Mouse (Mus musculus) liver, embryonic 15.5 days (tissue): ENCODE data around the gene Hoxd11. TPM values are rescaled to one million over a fixed set of nuclear protein-coding genes. Genes with fewer than 3 reads are reported as not detected.
A peak's percentile ranks its signal among the peaks of the same experiment; 100 is the strongest.

Experiments
- ATAC-seq: fragments of 200-750 bp; cut with Nextera tagmentation; 2 replicates; pipeline ENCODE4 v1.8.0; 2017; ENCODE audit warnings: moderate number of reproducible peaks, mild to moderate bottlenecking, moderate library complexity; ENCODE audit not compliant: insufficient read depth
- H3K27ac ChIP-seq: fragments of 300-500 bp; sonication (generic); replicated peaks from 2 replicates; pipeline ENCODE4 v1.5.1; 2015; ENCODE audit warnings: mild to moderate bottlenecking, inconsistent platforms
- H3K27me3 ChIP-seq: fragments of 300-500 bp; sonication (generic); 2 replicates; pipeline ENCODE4 v1.6.1; 2015; ENCODE audit warnings: mild to moderate bottlenecking, inconsistent platforms
- H3K36me3 ChIP-seq: fragments of 300-500 bp; sonication (generic); replicated peaks from 2 replicates; pipeline ENCODE4 v1.6.1; 2015; ENCODE audit warnings: moderate library complexity, mild to moderate bottlenecking, inconsistent platforms
- H3K4me1 ChIP-seq: fragments of 300-500 bp; sonication (generic); replicated peaks from 2 replicates; pipeline ENCODE4 v1.6.1; 2015; ENCODE audit warnings: inconsistent platforms
- H3K4me2 ChIP-seq: fragments of 300-500 bp; sonication (generic); 2 replicates; pipeline ENCODE4 v1.6.1; 2015; ENCODE audit warnings: moderate library complexity, mild to moderate bottlenecking, inconsistent platforms
- H3K4me3 ChIP-seq: fragments of 300-500 bp; sonication (generic); replicated peaks from 2 replicates; pipeline ENCODE4 v1.5.1; 2015; ENCODE audit warnings: mild to moderate bottlenecking, inconsistent platforms
- H3K9ac ChIP-seq: fragments of 300-500 bp; sonication (generic); 2 replicates; pipeline ENCODE4 v1.6.1; 2015; ENCODE audit warnings: moderate library complexity, mild to moderate bottlenecking, inconsistent platforms
- H3K9me3 ChIP-seq: fragments of 300-500 bp; sonication (generic); replicated peaks from 2 replicates; pipeline ENCODE4 v1.6.1; 2016; ENCODE audit warnings: inconsistent platforms
- WGBS: fragments of 180-500 bp; shearing (Covaris S2); methylation state at CpG from one replicate; pipeline ENCODE4 v1.1.7; 2015; ENCODE audit warnings: mixed read lengths; ENCODE audit not compliant: insufficient replicate concordance; 5-methylcytosine and 5-hydroxymethylcytosine counted together
- polyA plus RNA-seq: library from polyadenylated mRNA; unstranded; fragments of >200 nt; fragmentation: Nextera tagmentation; extraction: Ambion mirVana; gene quantifications from 2 replicates; pipeline ENCODE4 v1.2.1, GENCODE M21; 2015

Gene Hoxd11
- polyA plus RNA-seq, 1 experiment from 2014 or later: not detected

GRCm38 (mm10) chr2:74674881-74675665, 4.3 kb upstream of the Hoxd11 start, which contains the start of gene Hoxd12:
Gene Hoxd12, plus strand, starts transcription at chr2:74675013.
- H3K4me1 ChIP-seq: no peaks in the 10 kb centered on the region
- no peak within 1 kb of the TSS for H3K4me2 ChIP-seq
- H3K9ac ChIP-seq: no peak within 1 kb of the TSS
- H3K9me3 ChIP-seq: no peaks in the 10 kb centered on the region
- 4% methylated on average over 47 of the region's 47 CpGs for WGBS
- H3K27me3 ChIP-seq: peaks cover 100% of the 10 kb centered on the region
- no peak for ATAC-seq
- no peak within 1 kb of the TSS for H3K27ac ChIP-seq
- no peak within 1 kb of the TSS for H3K4me3 ChIP-seq
- H3K36me3 ChIP-seq: no peaks in the 10 kb centered on the region

GRCm38 (mm10) chr2:74675666-74676282, 3.6 kb upstream of the Hoxd11 start:
- H3K36me3 ChIP-seq: no peaks in the 10 kb centered on the region
- no peak overlapping the region for H3K4me2 ChIP-seq
- H3K27me3 ChIP-seq: peaks cover 100% of the 10 kb centered on the region
- H3K9ac ChIP-seq: no peak overlapping the region
- no peaks in the 10 kb centered on the region for H3K9me3 ChIP-seq
- H3K4me1 ChIP-seq: no peaks in the 10 kb centered on the region
- no peak for ATAC-seq
- no peak overlapping the region for H3K27ac ChIP-seq
- WGBS: 4% methylated on average over 24 of the region's 24 CpGs
- H3K4me3 ChIP-seq: no peak overlapping the region

GRCm38 (mm10) chr2:74676376-74677052, 2.8 kb upstream of the Hoxd11 start:
- no peak overlapping the region for H3K4me2 ChIP-seq
- WGBS: 3% methylated on average over 9 of the region's 9 CpGs

GRCm38 (mm10) chr2:74677106-74677505, 2.3 kb upstream of the Hoxd11 start:
- peaks cover 100% of the 10 kb centered on the region for H3K27me3 ChIP-seq
- no peak overlapping the region for H3K4me3 ChIP-seq
- H3K36me3 ChIP-seq: no peaks in the 10 kb centered on the region
- ATAC-seq: no peak
- no peaks in the 10 kb centered on the region for H3K9me3 ChIP-seq
- no peak overlapping the region for H3K27ac ChIP-seq
- WGBS: 8% methylated on average over 2 of the region's 2 CpGs
- no peak overlapping the region for H3K4me2 ChIP-seq
- H3K9ac ChIP-seq: no peak overlapping the region
- peaks cover 3% of the 10 kb centered on the region for H3K4me1 ChIP-seq

More at GRCm38 (mm10) chr2:74676376-74677052, 2.8 kb upstream of the Hoxd11 start:
- no peak overlapping the region for H3K27ac ChIP-seq
- H3K9me3 ChIP-seq: no peaks in the 10 kb centered on the region
- ATAC-seq: no peak
- H3K9ac ChIP-seq: no peak overlapping the region
- no peak overlapping the region for H3K4me3 ChIP-seq
- peaks cover 100% of the 10 kb centered on the region for H3K27me3 ChIP-seq
- H3K4me1 ChIP-seq: no peaks in the 10 kb centered on the region
- H3K36me3 ChIP-seq: no peaks in the 10 kb centered on the region

- WGBS: under 1% methylated on average over 26 of the region's 26 CpGs
- ATAC-seq: no peak
- H3K36me3 ChIP-seq: no peaks in the 10 kb centered on the region
- no peak overlapping the region for H3K27ac ChIP-seq
- no peaks in the 10 kb centered on the region for H3K9me3 ChIP-seq
- peaks cover 100% of the 10 kb centered on the region for H3K27me3 ChIP-seq
- H3K4me1 ChIP-seq: peaks cover 9% of the 10 kb centered on the region
- H3K4me3 ChIP-seq: no peak overlapping the region
- H3K9ac ChIP-seq: no peak overlapping the region
- H3K4me2 ChIP-seq: no peak overlapping the region
Measured at GRCm38 (mm10) chr2:74679596-74679971, 227 bp downstream of the Hoxd11 start.

GRCm38 (mm10) chr2:74679980-74680379, 623 bp downstream of the Hoxd11 start:
- H3K36me3 ChIP-seq: no peaks in the 10 kb centered on the region

GRCm38 (mm10) chr2:74680561-74681398, 1.4 kb downstream of the Hoxd11 start:
- no peak overlapping the region for H3K9ac ChIP-seq
- no peak overlapping the region for H3K27ac ChIP-seq
- no peaks in the 10 kb centered on the region for H3K9me3 ChIP-seq
- ATAC-seq: no peak
- peaks cover 9% of the 10 kb centered on the region for H3K4me1 ChIP-seq
- no peak overlapping the region for H3K4me2 ChIP-seq
- WGBS: 2% methylated on average over 21 of the region's 21 CpGs
- H3K4me3 ChIP-seq: no peak overlapping the region
- peaks cover 100% of the 10 kb centered on the region for H3K27me3 ChIP-seq
- no peaks in the 10 kb centered on the region for H3K36me3 ChIP-seq

More at GRCm38 (mm10) chr2:74679980-74680379, 623 bp downstream of the Hoxd11 start:
- H3K27ac ChIP-seq: no peak overlapping the region
- H3K4me1 ChIP-seq: peaks cover 9% of the 10 kb centered on the region
- no peaks in the 10 kb centered on the region for H3K9me3 ChIP-seq
- no peak for ATAC-seq
- no peak overlapping the region for H3K4me2 ChIP-seq
- WGBS: 1% methylated on average over 23 of the region's 23 CpGs
- H3K4me3 ChIP-seq: no peak overlapping the region
- H3K9ac ChIP-seq: no peak overlapping the region
- peaks cover 100% of the 10 kb centered on the region for H3K27me3 ChIP-seq

GRCm38 (mm10) chr2:74681594-74682531, 2.5 kb downstream of the Hoxd11 start:
- peaks cover 99% of the 10 kb centered on the region for H3K27me3 ChIP-seq
- H3K4me3 ChIP-seq: no peak overlapping the region; the same call in 1 of the 2 replicates
- peak overlapping the region; percentile 25; the same call in 1 of the 2 replicates for H3K4me2 ChIP-seq
- H3K9me3 ChIP-seq: no peaks in the 10 kb centered on the region
- H3K27ac ChIP-seq: no peak overlapping the region
- no peak overlapping the region for H3K9ac ChIP-seq
- H3K36me3 ChIP-seq: no peaks in the 10 kb centered on the region
- no peak for ATAC-seq
- WGBS: 2% methylated on average over 75 of the region's 78 CpGs
- H3K4me1 ChIP-seq: peaks cover 9% of the 10 kb centered on the region

GRCm38 (mm10) chr2:74682796-74683195, 3.4 kb downstream of the Hoxd11 start:
- no peak for ATAC-seq
- Histone ChIP-seq H3K9ac (no peak overlapping the region), H3K27me3 (peaks cover 99% of the 10 kb centered on the region), H3K9me3 (no peaks in the 10 kb centered on the region), H3K4me3 (no peak overlapping the region), H3K27ac (no peak overlapping the region), H3K36me3 (no peaks in the 10 kb centered on the region), H3K4me2 (peak overlapping the region; percentile 25), H3K4me1 (peaks cover 9% of the 10 kb centered on the region)
- WGBS: 1% methylated on average over 50 of the region's 51 CpGs

- Histone ChIP-seq H3K9ac (no peak overlapping the region), H3K4me1 (peaks cover 9% of the 10 kb centered on the region), H3K9me3 (no peaks in the 10 kb centered on the region), H3K4me2 (no peak overlapping the region), H3K27ac (no peak overlapping the region), H3K27me3 (peaks cover 99% of the 10 kb centered on the region), H3K4me3 (no peak overlapping the region), H3K36me3 (no peaks in the 10 kb centered on the region)
- ATAC-seq: no peak
- WGBS: 2% methylated on average over 18 of the region's 18 CpGs
Measured at GRCm38 (mm10) chr2:74683471-74683951, 4.2 kb downstream of the Hoxd11 start.
